Mouse (Mus musculus): ENCODE results near the gene Trim54.

DNA sequence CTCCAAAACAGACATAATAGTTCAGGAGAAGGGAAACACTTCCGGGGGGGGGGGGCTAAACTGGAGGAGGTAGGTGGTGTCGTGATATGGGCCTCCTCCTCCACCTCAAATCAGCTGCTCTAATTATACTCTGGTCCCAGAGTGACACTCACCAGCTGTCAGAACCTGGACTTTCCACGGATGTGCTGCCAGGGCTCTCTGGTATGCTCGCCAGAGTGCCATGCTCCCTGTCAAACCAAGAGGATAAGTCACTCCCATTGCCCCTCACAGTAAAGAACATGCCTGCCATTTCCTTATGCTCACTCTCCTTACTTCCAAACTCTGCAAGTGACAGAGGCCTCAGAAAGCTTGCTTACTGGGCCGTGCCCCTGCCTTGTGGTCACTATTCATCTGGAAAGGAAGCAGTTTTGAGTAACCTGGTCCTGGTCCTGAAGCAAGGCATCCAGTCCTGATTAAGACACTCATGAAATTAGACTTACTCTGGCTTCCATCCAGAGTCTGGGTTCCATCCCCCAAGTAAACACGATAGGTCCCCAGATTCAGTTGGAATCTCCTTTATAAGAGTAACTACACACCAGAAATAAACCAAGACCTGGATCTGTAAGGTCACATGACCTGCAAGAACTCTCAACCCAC lies 37.1 kb downstream of the Trim54 start:
- TF ChIP-seq ZNF384 (IDR thresholded peaks at IDR 0.05; ENCODE audit: low read depth, low read length) (no peak), GATA1 (IDR thresholded peaks at IDR 0.05; ENCODE audit: low read depth, low read length) (no peak), TBP (IDR thresholded peaks at IDR 0.05; ENCODE audit: low read depth, low read length) (0 out of 2 replicates have a peak, but pooled peaks have one; percentile 52), NRF1 (IDR thresholded peaks at IDR 0.05; ENCODE audit: insufficient read depth, low read depth, low read length, poor library complexity, severe bottlenecking) (no peak), MXI1 (IDR thresholded peaks at IDR 0.05; ENCODE audit: low read depth, low read length) (no peak), ETS1 (IDR thresholded peaks at IDR 0.05; ENCODE audit: low read depth, low read length) (no peak), CHD2 (IDR thresholded peaks at IDR 0.05; ENCODE audit: low read length) (no peak), MAZ (IDR thresholded peaks at IDR 0.05; ENCODE audit: low read depth, low read length) (no peak), RAD21 (IDR thresholded peaks at IDR 0.05; ENCODE audit: low read depth, low read length) (no peak), EP300 (IDR thresholded peaks at IDR 0.05; ENCODE audit: low read depth in 1 of 2, low read length in 2 of 2) (no peak), CTCF (IDR thresholded peaks at IDR 0.05 in 2 of 3, conservative IDR thresholded peaks at IDR 0.05 in 1 of 3; ENCODE audit: control insufficient read depth in 1 of 3, insufficient read depth in 1 of 3, low read depth in 2 of 3, low read length in 3 of 3, poor library complexity in 1 of 3, severe bottlenecking in 1 of 3) (no peak), ZMIZ1 (IDR thresholded peaks at IDR 0.05; ENCODE audit: low read depth, low read length) (no peak)
